Comparison of ENCODE assay signal across 28 mouse cellular contexts in genomic region chr12:96764186-96764585, GRCm38 (mm10).
"Had no signal": no experiment of that assay in that cellular context is flagged by ENCODE, and none has a peak within 500 bp of the region (broad histone marks: within the 10 kb centered on the region; RNA-seq: fewer than 3 reads in every experiment).

No protein-coding gene starts in this region.

- H3K4me2 ChIP-seq: embryonic facial prominence, embryonic 12.5 days; embryonic facial prominence, embryonic 13.5 days; embryonic facial prominence, embryonic 15.5 days; forebrain, embryonic 12.5 days; forebrain, embryonic 13.5 days; forebrain, embryonic 15.5 days had no signal

- DNase-seq: cerebellum, adult 18-20 months; cerebellum, adult 2 months; cerebellum, adult 8-10 months; cerebellum, adult 9-10 months; cerebellum, adult 9-11 months; cerebellum, postnatal 10 days; cerebellum, postnatal 14 days; cerebellum, postnatal 25 days; cerebellum, postnatal 36 days; embryo, embryonic 11 days; forebrain, postnatal 0 days; gastrocnemius, adult 2 months; gastrocnemius, postnatal 10 days; gastrocnemius, postnatal 14 days; gastrocnemius, postnatal 25 days; gastrocnemius, postnatal 36 days; heart, adult 11 months had no signal

- H3K36me3 ChIP-seq: embryonic facial prominence, embryonic 10.5 days; embryonic facial prominence, embryonic 12.5 days; embryonic facial prominence, embryonic 13.5 days; embryonic facial prominence, embryonic 15.5 days; forebrain, embryonic 10.5 days; forebrain, embryonic 12.5 days; forebrain, embryonic 15.5 days had no signal

- H3K27me3 ChIP-seq: embryonic facial prominence, embryonic 12.5 days; embryonic facial prominence, embryonic 13.5 days; embryonic facial prominence, embryonic 15.5 days; forebrain, embryonic 12.5 days; forebrain, embryonic 13.5 days; forebrain, embryonic 15.5 days had no signal

- H3K9ac ChIP-seq: embryonic facial prominence, embryonic 12.5 days; embryonic facial prominence, embryonic 13.5 days; embryonic facial prominence, embryonic 15.5 days; forebrain, embryonic 12.5 days; forebrain, embryonic 13.5 days; forebrain, embryonic 15.5 days; forebrain, postnatal 0 days had no signal

- H3K4me3 ChIP-seq: embryonic facial prominence, embryonic 10.5 days; embryonic facial prominence, embryonic 12.5 days; embryonic facial prominence, embryonic 13.5 days; embryonic facial prominence, embryonic 15.5 days; erythroblast, embryonic 14.5 days; forebrain, embryonic 10.5 days; forebrain, embryonic 12.5 days; forebrain, embryonic 13.5 days; forebrain, embryonic 15.5 days; gastrocnemius, adult 2 months had no signal

- ATAC-seq: forebrain, embryonic 13.5 days; forebrain, embryonic 14.5 days; forebrain, embryonic 15.5 days; forebrain, embryonic 16.5 days; forebrain, postnatal 0 days had no signal

- H3K4me1 ChIP-seq: embryonic facial prominence, embryonic 13.5 days; embryonic facial prominence, embryonic 15.5 days; forebrain, embryonic 15.5 days had no signal

- H3K9me3 ChIP-seq: embryonic facial prominence, embryonic 10.5 days; embryonic facial prominence, embryonic 12.5 days; embryonic facial prominence, embryonic 13.5 days; embryonic facial prominence, embryonic 15.5 days; forebrain, embryonic 10.5 days; forebrain, embryonic 12.5 days; forebrain, embryonic 13.5 days; forebrain, embryonic 15.5 days had no signal

- H3K27ac ChIP-seq: embryonic facial prominence, embryonic 12.5 days; embryonic facial prominence, embryonic 13.5 days; embryonic facial prominence, embryonic 15.5 days; forebrain, embryonic 10.5 days; forebrain, embryonic 12.5 days; forebrain, embryonic 13.5 days; forebrain, embryonic 15.5 days; gastrocnemius, adult 2 months had no signal
